Mouse (Mus musculus) CH12F3 (cell line): Measurements from ENCODE around the gene Sft2d2.

Experiments
- in situ Hi-C: fragments of 300-500 bp; cut with MboI; formaldehyde crosslinking; loops from 2 replicates; pipeline ENCODE4 v1.14.3; 2020; ENCODE audit warnings: low sequenced_read_pairs

The Sft2d2 gene

GRCm38 (mm10) chr1:165140227-165140626 is 54.0 kb downstream of the Sft2d2 start:
- in situ Hi-C loops, result loop anchor here (25.0 kb wide), 1 partner anchor 828 kb away; the partner anchor contains the start of genes Blzf1 and Nme7

DNA sequence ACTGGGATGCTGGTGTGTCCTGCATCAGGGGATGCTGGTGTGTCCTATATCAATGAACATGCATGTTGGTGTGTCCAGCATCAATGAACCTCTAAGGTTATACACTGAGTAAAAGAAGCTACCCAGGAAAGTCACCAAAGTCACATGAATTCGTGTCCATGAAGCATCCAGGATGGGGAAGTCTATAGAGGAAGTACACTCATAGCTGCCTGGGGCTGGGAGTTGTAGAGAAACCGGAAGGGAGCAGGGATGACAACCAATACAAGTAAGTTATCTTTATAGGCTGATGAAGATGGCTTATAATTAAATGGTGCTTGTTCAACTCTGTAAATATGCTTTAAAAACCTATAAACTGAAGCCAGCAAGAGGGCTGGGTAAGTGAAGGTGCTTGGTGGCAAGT is 60.4 kb downstream of the Sft2d2 start:
- in situ Hi-C loops, result loop anchor here (25.0 kb wide), 1 partner anchor 822 kb away; the partner anchor contains the start of genes Blzf1 and Nme7

- in situ Hi-C loops, result loop anchor here (25.0 kb wide), 1 partner anchor 821 kb away; the partner anchor contains the start of genes Blzf1 and Nme7
Observed at GRCm38 (mm10) chr1:165133279-165133678, 61.0 kb downstream of the Sft2d2 start.

- in situ Hi-C loops, result loop anchor here (25.0 kb wide), 1 partner anchor 820 kb away; the partner anchor contains the start of genes Blzf1 and Nme7
Observed at GRCm38 (mm10) chr1:165132187-165132877, 61.9 kb downstream of the Sft2d2 start.

DNA sequence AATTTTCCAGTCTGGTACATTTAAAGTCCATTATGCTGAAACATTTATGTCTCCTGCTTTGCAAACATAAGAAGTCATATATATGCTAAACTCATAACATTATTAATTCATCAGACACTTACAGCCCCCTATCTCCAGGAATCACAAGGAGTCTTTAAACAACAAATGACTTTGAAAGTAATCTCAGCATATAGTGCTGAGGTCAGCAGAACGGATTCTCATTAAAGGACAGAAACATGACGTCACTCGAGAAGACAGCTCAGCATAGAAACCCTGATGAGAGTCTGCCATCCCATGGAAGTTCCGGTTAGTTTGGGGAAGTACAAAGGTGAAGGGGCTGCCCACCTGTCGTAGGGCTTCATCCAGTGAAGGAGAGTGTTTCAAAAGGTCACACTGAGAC is 64.7 kb downstream of the Sft2d2 start:
- in situ Hi-C loops, result loop anchor here (25.0 kb wide), 1 partner anchor 817 kb away; the partner anchor contains the start of genes Blzf1 and Nme7
